Mouse (Mus musculus): ENCODE data around the gene Tiam1.
"Not testable (repeated sequence)": the region's sequence is repeated elsewhere in the genome, so short reads cannot be mapped to it uniquely, and the experiment has no call there.

The Tiam1 gene

DNA sequence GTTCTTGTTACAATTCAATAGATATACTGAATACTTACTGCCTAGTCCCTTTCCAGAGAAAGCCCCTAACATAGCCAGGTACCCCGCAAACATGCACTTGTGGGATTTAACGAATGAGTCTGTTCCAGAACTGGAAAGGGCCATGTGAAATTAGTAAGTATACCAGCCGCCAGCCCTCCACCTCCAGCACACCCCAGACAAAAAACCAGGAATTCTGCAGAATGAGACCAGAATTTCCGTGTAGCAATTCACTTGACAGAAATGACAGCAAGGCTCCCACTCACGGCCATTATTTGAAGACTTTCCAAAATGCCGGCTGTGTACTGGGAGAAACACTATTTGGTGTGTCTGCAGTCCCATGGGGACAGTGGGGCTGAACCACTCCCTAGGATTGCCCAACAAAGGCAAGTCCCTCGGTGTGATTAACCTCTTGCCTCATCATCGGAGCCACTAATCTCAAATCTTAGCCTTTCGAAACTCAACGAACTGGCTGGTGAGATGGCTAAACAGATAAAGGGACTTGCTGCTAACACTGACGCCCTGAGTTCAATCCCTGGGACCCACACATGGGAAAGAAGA, 30.9 kb downstream of the Tiam1 start:
- DNase-seq (ENCODE audit: low spot score in 2 of 2), result no peak

DNA sequence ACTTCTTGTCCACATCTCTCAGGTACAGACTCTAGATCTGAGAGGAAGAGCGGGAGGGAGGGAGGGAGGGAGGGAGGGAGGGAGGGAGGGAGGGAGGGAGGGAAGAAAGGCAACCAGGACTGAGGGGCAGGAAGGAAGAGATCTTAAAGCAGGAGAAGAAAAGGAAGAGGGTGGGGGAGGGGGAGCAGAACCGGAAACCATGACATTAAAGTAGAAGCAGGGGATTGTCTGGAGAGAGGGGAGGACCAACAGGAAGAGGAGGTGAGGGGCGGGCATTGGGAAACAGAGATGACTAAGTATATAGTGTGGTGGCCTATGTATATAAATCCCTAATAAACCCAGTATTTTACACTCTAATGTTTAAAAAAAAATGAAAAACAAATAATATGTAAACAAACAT, 34.1 kb downstream of the Tiam1 start:
- DNase-seq (ENCODE audit: low spot score in 2 of 2), result no peak

DNA sequence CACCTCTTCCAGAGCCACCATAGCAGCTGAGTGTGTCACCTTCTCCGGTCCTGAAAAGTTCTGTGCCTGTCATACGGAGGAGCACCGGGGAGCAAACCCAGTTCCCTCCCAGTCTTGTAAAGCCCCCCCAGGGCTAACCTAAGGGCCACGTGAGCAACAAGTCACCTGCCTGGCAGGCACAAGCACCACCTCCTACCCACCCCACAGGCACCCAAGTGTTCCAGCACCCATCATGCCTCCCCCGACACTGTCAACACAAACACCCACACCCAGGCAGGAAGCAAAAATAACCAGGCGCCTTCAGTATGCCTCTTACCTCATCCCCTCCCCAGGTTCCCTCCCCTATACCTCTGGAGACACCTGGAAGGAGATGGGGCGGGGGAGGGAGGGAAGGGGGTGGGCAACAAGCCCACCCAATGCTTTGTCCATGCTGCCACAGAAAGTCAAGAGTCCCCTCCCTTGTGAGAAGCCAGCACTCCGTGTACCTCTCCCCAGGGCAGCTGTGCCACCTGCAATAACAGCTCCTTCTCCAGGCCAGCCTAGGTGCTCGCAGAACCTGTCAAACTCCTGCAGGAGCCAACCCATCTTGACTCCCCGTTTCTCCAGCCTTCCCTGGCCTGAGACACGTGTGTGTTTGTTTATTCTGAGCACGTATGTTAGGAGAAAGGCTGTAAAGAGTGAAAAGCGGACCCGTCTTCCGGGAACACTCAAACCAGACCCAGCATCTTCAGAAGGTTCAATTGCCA, 38.7 kb downstream of the Tiam1 start:
- peak; percentile 77 to 82 for DNase-seq (ENCODE audit: low spot score in 2 of 2)

DNA sequence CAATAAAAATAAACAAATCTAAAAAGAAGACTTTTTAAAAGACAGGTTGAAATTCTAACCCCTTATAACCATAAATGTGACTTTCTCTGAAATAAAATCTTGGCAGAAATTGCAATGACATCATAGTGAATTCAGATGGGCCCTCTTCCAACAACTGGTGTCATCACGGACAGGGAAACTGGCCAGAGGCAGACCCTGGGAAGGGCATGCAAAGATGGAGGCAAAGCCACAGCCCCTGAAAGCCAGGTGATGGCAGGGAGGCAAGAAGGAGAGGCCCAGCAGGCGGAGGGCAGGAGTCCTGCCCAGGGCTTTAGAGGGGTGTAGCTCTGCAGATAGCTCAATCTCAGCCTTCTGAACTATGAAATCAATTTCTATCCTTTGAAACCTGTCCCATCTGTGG, 39.8 kb downstream of the Tiam1 start:
- no peak for DNase-seq (ENCODE audit: low spot score in 2 of 2)

DNA sequence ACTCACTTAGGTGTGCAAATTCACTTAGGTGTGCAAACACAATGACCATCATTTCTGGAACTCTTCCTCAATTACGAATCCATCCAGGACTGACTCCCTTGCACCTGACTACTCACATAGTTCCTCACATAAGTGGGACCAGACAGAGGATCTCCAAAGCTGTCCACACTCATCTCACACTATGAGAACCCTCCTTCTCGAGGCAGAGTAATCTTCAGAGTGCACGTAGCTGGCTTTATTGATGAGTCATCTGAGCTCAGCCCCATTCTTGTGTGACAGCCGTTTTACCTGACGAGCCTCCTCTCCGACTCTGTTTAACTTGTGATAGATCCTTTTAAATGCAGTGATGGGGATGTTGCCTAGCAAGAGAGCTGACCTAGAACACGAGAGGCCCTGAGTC, 41.0 kb downstream of the Tiam1 start:
- no peak for DNase-seq (ENCODE audit: low spot score in 2 of 2)

DNA sequence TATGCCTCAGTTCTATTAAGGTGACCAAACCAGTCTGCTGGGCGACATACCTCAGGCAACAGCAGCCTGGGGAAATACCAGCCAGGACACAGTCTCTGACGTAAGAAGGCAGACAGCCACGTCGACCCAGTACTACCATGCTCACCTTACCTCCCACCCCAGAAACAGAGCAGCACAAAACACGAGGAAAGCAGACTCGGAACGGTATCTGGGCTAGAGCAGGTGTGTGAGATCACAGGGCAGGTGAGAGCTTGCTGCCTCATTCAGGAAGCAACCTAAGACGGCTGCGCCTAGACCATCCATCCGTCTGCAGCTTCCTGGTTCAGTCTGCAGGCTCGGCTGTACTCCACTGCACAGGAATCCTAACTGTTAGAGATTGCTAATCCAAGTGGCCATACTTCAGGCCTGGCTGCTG, 45.4 kb downstream of the Tiam1 start:
- no peak for DNase-seq (ENCODE audit: low spot score in 2 of 2)

DNA sequence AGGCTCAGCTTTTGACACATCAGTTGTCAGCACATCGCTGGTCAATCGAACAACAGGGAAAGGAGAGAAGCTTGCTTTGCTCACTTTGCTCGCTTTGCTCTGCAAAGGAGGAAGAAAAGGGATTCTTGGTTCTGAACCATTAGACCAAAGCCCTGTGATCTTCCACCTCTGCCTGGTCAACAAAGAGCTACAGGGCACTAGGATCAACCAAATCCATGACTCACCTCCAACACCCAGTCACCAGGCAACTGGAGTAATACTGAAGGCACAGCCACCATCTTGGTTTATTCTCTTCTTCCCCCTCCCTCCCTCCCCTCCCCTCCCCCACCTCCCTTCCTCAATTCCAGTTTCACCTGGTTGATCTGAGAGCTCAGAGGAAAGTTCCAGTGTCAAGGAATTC, 45.8 kb downstream of the Tiam1 start:
- DNase-seq (ENCODE audit: low spot score in 2 of 2), result no peak

DNA sequence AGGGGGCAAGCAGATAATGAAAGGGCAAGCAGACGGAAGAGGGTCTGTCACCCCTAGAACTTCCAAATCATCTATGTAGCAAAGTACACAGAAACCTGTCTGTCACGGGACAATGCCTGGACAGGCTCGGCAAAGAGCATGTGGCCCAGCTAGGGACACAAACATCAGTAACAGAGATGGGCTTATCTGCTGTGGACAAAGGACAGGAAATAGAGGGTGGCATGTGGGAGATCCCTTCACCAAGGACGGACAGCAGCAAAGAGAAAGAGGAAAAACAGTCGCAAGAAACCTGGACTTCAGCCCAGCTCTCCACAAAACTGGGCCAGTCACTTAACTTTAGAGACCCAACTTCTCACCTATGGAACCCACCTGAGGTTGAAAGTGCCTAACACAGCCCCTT, 47.6 kb downstream of the Tiam1 start:
- no peak for DNase-seq (ENCODE audit: low spot score in 2 of 2)

DNA sequence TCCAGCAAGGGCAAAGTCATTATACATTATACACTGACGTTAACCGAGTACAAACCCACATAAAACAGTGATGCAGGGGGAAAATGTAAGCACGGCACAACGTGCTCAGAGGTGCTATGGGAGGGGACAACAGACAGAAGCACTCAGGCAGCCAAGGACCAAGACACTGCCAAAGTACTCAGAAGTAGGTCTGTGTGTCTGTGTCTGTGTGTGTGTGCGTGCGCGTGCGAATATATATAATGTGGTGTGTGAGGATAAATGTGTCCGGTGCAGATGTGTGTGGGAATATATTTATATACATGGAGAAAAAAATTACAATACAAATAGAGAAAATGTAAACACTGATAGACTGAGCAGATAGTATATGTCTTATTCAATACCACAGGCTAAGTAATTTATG, 50.6 kb downstream of the Tiam1 start:
- no peak for DNase-seq (ENCODE audit: low spot score in 2 of 2)

DNA sequence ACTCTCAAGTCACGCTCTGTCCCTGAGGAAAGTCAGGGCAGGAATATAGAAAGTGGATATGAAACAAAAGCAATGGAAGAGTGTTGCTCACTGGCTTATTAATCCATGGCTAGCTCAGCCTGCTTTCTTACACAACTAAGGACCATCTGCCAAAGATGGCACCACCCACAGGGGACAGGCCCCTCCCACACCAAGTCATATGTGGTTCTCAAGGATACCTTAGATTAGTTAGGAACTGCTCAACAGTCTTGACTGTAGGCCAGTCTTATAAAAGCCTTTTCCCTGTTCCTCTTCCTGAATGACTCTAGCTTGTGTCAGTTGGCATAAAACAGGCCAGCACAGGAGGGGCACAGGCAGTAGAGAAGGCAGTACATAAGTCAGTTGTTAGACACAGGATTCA, 51.7 kb downstream of the Tiam1 start:
- no peak for DNase-seq (ENCODE audit: low spot score in 2 of 2)

DNA sequence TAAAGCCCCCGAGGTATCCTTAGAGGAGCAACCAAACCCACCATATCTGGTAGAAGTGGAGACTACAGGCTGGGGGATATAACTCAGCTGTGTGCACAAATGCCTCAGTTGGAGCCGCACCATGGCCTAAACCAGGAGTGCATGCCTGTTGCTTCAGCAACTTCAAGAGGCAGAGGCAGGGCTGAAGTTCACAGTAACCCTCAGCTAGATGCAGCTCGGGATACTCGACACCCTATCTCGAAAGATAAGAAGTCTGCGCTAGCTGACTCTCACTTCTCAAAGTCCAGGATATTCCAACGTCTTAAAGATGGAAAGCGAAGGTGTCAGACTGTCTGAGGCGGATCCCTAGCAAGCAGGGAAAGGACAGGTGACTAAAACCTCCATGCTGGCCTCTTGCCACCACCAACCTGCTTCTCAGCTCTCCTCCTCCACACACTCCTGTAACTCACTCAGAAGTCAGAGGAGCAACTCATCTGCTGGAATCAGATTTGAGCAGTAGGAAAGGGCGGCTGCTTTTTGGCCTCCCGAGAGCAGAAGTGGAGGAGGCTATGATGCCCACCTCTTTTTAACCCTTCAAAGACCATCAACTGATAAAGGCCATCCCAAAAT, 52.4 kb downstream of the Tiam1 start:
- DNase-seq (ENCODE audit: low spot score in 2 of 2), result no peak

DNA sequence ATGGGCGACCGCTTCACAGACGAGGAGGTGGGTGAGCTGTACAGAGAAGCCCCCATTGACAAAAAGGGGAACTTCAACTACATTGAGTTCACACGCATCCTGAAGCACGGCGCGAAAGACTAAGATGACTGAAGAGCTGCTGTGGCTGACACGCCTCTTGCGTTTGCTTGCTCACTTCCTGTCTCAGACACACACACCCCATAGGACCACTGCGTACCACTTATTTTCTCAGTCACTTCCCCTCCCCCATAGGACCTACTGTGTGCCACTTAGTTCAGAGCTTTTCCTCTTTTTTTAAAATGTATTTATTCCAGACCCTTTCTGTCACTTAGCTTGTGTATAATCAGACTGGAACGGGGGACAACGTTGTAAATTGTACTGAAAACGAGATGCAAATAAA, 53.2 kb downstream of the Tiam1 start:
- no peak for DNase-seq (ENCODE audit: low spot score in 2 of 2)

DNA sequence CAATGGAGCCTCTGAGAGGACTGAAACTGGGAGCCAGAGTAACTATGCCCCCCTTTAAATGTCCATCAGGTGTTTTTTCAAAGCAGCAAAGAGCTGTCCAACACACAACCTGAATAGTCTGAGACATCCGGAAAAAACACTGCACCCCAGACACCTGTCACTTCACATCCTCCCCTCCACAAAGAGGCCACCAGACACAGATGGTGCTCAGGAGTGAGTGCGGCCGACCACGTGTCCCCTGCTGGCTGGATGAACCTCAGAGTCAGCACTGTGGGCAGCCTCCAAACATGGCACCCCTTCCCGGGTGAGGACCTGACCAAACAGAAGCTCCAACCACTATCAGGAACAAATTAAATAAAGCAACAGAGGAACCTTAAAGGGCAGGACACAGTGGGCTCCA, 56.3 kb downstream of the Tiam1 start:
- no peak for DNase-seq (ENCODE audit: low spot score in 2 of 2)

DNA sequence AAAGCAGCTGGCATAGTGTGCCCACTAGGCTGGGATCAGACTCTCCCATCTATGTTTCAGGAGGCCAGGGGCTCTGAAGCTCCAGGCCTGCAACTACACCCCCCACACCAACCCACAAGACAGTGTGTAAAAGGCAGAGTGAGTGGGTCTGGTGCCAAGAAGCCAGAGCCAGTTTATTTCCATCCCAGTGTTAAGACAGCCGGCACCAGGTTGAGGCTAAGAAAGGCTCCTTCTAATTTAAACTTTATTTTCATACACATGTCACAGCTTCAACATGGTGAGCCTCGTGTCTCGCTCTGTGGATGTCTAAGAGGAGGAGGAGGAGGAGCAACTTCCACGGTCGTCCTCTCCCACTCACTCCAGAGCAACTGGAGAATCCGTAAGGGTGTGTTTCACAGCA, 57.5 kb downstream of the Tiam1 start:
- peak; percentile 74 to 90 for DNase-seq (ENCODE audit: low spot score in 2 of 2)

DNA sequence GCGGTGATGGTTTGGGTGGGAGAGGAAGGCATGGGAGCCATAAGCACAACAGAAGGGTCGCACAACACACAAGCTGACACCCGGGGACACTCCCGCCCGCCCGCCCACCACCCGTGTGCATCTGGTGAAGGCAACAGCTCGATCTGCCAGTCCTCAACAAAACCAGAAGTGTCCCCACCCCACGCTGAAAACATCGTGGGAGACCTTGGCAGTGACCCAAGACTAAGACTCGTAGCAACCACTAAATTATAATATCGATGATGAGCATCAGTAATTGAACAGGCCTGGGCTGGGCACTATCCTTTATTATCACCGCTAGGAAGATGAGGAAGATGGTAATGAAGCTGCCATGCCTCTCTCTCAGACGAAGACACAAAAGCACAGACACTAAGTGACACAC, 58.0 kb downstream of the Tiam1 start:
- peak in 1 of 2 experiments; percentile 12 for DNase-seq (ENCODE audit: low spot score in 2 of 2)

DNA sequence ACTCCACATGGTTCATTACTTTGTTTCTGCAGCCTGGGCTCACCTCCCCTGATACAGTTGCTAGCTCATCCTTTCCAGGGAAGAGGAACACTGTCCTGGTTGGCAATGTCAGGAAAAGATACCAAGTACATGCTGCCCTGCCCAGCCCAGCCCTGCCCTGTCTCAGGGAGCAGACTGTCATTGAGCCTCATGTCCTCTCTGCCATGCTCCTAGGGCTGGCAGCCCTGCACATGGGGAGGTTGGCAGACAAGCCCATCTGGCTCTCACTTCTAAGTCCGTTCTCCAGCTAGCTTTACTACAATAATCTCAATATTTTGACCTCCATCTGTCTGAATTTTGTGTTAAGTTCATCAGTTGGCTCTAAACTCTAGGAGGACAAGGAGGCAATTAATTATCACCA, 62.4 kb downstream of the Tiam1 start:
- DNase-seq (ENCODE audit: low spot score in 2 of 2), result no peak

DNA sequence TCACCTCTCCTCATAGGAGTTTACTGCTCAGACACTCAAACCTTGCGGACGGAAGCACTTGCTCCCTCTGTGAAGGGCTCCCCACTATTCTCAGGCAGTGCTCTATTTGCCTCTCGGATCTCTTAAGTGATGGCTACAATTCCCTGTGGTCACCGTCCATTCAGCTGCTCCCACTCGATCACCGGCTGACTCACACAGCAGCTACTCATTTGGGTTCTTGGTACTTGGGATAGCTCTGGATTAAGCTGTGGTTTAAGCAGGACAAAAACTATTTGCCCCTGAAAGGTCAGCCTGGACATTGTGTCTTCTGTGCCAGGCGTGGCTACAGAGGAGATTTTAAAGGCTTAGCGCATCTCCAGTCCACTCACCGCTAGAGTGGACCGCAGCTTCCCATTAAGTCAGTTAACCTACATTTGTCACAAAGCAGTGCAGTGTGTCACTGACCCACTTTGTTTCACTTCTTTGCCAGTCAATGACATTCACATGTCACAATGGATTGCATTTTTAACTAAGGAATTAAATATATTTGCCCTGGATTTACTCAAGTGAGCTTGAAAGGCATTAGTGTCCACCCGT, 64.7 kb downstream of the Tiam1 start:
- no peak for DNase-seq (ENCODE audit: low spot score in 2 of 2)

DNA sequence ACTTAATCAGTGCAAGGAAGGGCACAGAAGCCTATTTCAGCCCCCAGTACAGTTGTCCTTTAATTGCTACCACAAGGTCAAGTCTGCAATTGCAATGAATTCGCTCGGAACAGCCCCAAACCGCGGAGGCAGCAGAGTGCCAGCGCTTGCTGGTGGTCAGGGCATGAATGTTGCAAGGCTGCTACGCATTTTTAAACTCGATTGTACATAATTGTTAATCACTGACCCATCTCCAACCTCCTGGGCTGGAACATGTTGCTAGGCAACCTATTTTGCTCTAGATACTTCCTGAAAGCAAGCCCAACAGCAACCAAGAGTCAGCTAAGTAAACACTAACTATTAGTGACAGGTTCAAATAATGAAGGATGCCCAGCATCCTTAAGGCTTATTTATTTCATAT, 70.1 kb downstream of the Tiam1 start:
- no peak for DNase-seq (ENCODE audit: low spot score in 2 of 2)

DNA sequence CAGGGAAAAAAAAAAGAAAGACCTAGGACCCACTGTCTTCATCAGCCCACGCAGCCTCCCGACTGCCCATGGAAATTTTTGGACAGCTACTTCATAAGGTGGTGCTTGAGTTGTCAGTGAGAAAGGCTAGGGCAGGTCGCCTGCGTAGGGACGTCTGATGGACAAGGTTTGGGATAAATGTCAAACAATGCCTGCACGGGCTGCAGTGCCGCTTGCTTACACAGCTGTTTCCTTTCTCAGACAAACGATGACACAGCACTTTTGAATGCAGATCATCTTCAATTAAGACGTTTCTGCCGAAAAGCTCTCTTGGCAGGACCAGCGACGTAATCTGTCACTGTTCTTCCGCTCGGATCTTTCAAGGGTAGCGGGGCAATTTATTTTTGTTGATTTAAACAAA, 70.9 kb downstream of the Tiam1 start:
- no peak for DNase-seq (ENCODE audit: low spot score in 2 of 2)

DNA sequence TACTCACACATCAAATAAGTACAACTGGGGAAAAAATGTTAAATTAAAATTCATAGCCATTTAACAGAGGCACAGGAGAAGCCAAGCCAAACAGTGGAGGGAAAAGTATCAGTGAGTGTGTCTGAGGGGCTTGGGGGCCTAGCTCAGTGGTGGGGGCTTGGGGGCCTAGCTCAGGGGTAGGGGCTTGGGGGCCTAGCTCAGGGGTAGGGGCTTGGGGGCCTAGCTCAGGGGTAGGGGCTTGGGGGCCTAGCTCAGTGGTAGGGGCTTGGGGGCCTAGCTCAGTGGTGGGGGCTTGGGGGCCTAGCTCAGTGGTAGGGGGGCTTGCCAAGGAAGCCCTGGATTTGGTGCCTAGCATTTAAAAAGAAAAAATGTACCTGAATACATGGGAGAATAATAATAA, 72.4 kb downstream of the Tiam1 start:
- not testable (repeated sequence) for DNase-seq (ENCODE audit: low spot score in 2 of 2)

DNA sequence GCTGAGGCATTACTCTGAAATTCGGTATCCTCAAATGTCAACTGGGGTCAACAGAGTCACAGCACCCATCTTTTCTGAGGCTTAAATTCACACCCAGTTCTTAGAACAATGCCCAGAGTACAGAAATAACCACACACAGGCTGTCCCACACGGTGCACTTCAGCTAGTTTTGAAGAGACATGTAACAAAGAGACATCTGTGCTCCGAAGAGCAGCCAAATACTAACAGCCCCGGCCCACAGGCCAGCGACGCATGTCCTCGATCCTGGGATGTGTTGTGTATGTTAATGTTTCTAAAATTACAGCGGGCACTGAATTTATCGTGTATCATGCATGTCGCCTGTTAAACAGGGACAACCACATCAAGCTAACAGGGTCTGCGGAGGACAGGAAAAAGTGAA, 73.5 kb downstream of the Tiam1 start:
- no peak for DNase-seq (ENCODE audit: low spot score in 2 of 2)

DNA sequence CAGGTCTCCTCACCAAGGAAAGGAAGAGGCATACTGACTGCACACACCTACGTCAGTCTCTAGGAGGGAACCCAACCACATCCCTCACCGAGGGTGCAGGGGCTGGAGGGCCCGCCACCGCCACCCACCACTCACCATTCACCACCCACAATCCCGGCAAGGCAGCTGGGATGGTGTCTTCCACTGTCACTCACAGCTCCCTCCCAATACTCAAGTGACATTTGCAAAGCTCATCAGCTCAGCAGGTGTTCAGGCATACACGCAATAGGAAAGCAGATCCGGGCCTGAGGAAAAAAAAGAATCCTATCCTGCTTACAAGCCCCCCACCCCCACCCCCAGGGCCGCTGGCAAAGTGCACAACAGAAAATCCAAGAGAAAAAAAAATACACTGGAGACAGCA, 74.4 kb downstream of the Tiam1 start:
- DNase-seq (ENCODE audit: low spot score in 2 of 2), result no peak

DNA sequence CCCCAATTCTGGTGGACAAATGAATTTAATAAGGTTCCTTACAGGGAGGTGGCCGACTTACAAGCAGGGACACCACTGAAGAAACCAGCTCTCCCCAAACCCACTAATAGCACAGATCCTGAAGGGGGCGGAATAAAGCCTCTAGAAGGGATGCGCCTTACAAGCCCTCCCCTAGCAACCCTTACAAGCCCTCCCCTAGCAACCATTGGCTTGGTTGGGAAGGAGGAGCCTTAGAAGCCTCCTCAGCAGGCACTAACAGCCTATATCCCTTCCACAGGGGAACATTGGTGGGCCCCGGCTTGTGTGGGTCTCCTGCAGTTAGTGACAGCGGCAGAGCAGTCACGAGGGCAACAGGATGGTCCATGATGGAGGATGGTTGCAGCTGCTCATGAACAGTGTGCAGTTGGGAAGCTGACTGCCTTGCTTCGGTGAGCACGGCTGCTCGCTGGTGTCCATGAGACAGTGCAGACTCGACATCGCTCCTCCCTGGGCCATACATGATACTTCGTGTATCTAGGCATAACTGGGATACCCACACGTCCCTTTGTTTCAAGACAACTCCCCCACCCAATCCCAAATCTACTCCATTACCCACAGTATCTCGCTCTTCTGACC, 90.6 kb downstream of the Tiam1 start:
- no peak for DNase-seq (ENCODE audit: low spot score in 2 of 2)

Data from right cerebral cortex, postnatal 36 days (tissue).